Mouse (Mus musculus) v-Abl transformed pro-B cells (cell line): ENCODE data around the gene Hmgn1.

ENCODE experiments used
- in situ Hi-C, 2 experiments: fragments of 400-800 bp; cut with MboI; formaldehyde crosslinking; loops; one replicate each; pipeline ENCODE4 v1.15.1; 2025; ENCODE audit not compliant: unreplicated experiment in 2 of 2

Gene Hmgn1

GRCm38 (mm10) chr16:96081331-96081730 is 46.2 kb downstream of the Hmgn1 start:
- in situ Hi-C loops = no loop called here

- in situ Hi-C loops = no loop called here
Observed at GRCm38 (mm10) chr16:96080524-96080923, 47.0 kb downstream of the Hmgn1 start.
